Mouse (Mus musculus) erythroblast, embryonic 14.5 days (primary cell): ENCODE results near the gene Stmnd1.

Source experiments
- GATA1 ChIP-seq: IDR thresholded peaks from 2 replicates; pipeline ENCODE4 v1.6.1; 2012; ENCODE audit warnings: low read length, inconsistent platforms, mixed read lengths
- TAL1 ChIP-seq: IDR thresholded peaks from 3 replicates; pipeline ENCODE4 v1.6.1; 2012; ENCODE audit warnings: low read length, inconsistent platforms, mixed read lengths

DNA sequence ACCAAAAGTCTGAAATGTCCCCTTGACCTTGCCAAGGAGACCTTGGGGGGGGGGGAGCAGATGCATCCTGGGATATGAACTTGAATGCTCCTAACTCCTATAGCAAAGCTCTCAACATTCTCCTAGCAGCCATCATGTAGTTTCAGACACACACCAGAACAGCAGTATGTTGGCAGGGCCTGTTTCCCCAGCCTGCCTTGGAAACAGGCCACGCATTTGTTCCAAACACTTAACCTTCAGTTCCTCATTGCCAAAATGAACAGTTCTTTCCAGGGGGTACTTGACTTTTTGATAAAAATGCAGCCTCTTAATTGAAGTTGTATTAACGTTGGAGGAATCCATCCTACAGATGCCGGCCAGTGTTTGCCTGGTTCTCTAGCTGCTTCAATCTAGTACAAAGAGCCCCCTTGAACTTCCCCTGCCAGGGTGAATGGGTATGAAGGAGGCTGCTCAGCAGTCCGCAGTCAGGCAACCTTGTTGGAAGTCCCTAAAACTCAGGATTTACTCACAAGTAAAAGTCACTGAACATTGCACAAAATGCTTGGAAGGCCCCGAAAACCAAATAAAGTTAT lies 41.9 kb upstream of the Stmnd1 start:
- TF ChIP-seq GATA1 (no peak), TAL1 (no peak)
